Mouse (Mus musculus): ENCODE measurements around the gene Actr5. TPM values are rescaled to one million over a fixed set of nuclear protein-coding genes. Genes with fewer than 3 reads are reported as not detected.

Actr5 gene
- 10 to 100 TPM; 11.0 to 12.4 TPM for total RNA-seq (2021)
- long read RNA-seq, experiment 1, transcript Actr5-201 (9 exons, 2,402 nt), result major isoform, 5 of 13 reads
- long read RNA-seq, experiment 1, partial matches to known transcripts, result 0 of 13 reads
- long read RNA-seq, experiment 1, other reads (novel, unspliced or antisense), result 6 of 13 reads
- long read RNA-seq, experiment 2, transcript Actr5-201 (9 exons, 2,402 nt), result major isoform, 7 of 12 reads
- long read RNA-seq, experiment 2, partial matches to known transcripts, result 0 of 12 reads
- long read RNA-seq, experiment 2, other reads (novel, unspliced or antisense), result 4 of 12 reads

DNA sequence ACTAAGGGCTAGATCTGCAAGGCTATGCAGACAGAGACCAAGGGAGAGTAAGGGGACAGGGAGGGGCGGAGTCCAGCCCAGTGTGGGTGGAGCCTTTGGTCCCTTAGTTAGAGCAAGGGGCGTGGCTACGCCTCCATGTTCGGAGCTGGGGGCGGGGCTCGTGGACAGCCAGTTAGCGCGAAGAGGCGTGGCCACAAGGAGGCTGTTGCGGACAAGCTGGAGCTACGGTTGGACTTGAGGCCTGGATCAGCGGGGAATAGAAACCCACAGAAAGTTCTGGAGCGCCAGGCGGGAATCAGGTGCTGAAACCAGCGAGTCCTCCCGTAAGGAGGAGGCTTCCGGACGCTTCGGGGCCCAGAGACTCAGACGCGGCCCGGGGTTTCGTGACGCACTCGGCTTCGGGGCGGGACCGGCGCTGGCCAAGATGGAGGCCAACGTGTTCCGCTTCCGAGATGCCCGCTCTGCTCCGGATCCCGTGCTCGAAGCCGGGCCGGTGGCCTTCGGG, at the start of gene Actr5:
Gene Actr5 (plus strand): TSS at position 171 of the 505 bp plus-strand sequence.
- H3K27ac ChIP-seq, result peak within 1 kb of the TSS; percentile 94
- peak; percentile 87 to 89 for DNase-seq (ENCODE audit: extremely low spot score in 1 of 2, low spot score in 2 of 2)
- H3K4me3 ChIP-seq, result peak within 1 kb of the TSS; percentile 69
- no peak; the same call in 1 of the 2 replicates for TF ChIP-seq CTCF (IDR thresholded peaks at IDR 0.05)
- intact Hi-C loops (cut with DNase I), result no loop called here

DNA sequence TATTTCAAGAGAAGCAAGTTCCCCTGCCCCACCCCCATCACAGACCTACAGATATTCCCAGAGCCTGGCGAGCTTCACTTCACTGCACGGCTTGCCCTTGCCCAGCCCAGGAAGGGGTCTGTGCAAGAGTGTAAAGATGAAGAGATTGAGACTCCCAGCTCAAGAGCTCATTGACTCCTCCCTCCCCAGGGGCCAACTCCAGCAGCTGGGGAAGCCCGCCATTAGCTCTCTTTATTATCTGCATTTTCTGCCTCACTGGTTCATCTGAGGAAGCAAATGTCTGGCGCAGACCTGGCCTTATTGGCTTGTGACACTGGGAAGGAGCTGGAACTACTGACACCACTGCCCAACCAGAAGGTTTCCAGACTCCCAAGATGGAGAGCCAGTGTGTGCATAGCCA, 44.7 kb upstream of the Actr5 start:
- TF ChIP-seq CTCF (IDR thresholded peaks at IDR 0.05), result no peak
- DNase-seq (ENCODE audit: extremely low spot score in 1 of 2, low spot score in 2 of 2), result no peak
- intact Hi-C loops (cut with DNase I), result no loop called here

GRCm38 (mm10) chr2:158584621-158585358, 39.9 kb upstream of the Actr5 start:
- Histone ChIP-seq H3K4me3 (no peak overlapping the region), H3K27ac (no peak overlapping the region)
- intact Hi-C loops (cut with DNase I), result no loop called here
- no peak for TF ChIP-seq CTCF (IDR thresholded peaks at IDR 0.05)
- DNase-seq (ENCODE audit: extremely low spot score in 1 of 2, low spot score in 2 of 2), result no peak

More for the DNA sequence above, 44.7 kb upstream of the Actr5 start:
- no peak overlapping the region for H3K27ac ChIP-seq
- no peak overlapping the region for H3K4me3 ChIP-seq

DNA sequence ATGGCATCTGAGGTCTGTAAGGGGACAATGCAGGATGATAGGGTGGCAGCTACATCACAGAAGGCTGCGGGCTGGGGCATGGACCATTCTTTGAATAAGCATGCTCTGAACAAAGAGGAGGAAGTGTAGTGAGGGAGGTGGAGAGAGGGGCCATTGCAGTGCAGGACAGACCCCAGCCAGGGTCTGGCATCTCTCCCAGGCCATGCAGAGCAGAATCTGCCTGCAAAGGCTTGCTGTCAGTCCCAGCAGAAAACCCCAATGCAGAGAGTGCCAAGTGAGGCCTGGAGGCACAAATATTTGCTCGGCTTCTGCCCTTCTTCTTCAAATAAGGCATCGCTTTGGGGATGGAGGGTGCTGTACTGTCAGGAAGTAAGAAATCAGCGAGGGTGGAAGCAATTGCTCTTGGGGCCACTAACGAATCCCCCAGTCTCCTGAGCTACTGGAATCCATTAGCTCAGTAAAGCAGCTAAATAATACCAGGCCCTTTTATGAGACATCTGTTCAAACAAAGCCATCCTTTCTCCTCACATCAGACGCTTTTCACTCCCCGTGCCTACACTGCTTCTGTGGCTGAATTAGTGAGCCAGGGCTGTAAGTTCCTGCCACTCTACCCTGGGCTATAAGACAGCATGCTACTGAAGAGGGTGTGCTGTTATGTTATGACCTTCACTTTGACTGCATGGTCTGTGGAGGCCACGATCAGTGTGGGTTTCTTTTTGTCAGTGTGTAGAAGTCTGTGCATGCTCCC, 36.0 kb upstream of the Actr5 start:
- no peak for TF ChIP-seq CTCF (IDR thresholded peaks at IDR 0.05)
- intact Hi-C loops (cut with DNase I), result no loop called here
- no peak for DNase-seq (ENCODE audit: extremely low spot score in 1 of 2, low spot score in 2 of 2)
- Histone ChIP-seq H3K27ac (no peak overlapping the region), H3K4me3 (no peak overlapping the region)

- H3K4me3 ChIP-seq, result no peak overlapping the region
- TF ChIP-seq CTCF (IDR thresholded peaks at IDR 0.05), result no peak
- no peak for DNase-seq (ENCODE audit: extremely low spot score in 1 of 2, low spot score in 2 of 2)
- no peak overlapping the region for H3K27ac ChIP-seq
- intact Hi-C loops (cut with DNase I), result no loop called here
These were observed 34.2 kb upstream of the Actr5 start for GRCm38 (mm10) chr2:158590495-158590894.

GRCm38 (mm10) chr2:158591286-158591685, 33.4 kb upstream of the Actr5 start:
- intact Hi-C loops (cut with DNase I), result no loop called here
- TF ChIP-seq CTCF (IDR thresholded peaks at IDR 0.05), result no peak
- Histone ChIP-seq H3K4me3 (no peak overlapping the region), H3K27ac (no peak overlapping the region)
- DNase-seq (ENCODE audit: extremely low spot score in 1 of 2, low spot score in 2 of 2), result no peak

DNA sequence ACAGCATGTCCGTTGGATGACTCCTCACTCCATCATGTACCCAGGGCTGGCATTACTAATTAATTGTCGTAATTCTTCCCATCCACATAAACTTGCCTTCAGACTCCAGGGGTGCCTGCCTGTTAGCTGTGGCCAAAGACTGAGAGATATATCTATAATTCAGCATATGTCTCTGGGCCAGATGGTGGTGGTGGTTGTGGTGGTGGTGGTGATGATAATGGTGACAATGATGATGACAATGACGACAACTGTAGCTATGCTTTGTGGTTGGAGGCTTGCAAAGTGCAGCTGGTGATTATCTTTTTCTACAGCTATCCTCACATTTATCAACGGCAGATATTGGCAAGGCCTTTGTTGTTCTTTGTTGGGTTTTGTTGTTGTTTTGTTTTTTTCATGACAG, 31.3 kb upstream of the Actr5 start:
- TF ChIP-seq CTCF (IDR thresholded peaks at IDR 0.05), result no peak
- H3K4me3 ChIP-seq, result no peak overlapping the region
- no peak for DNase-seq (ENCODE audit: extremely low spot score in 1 of 2, low spot score in 2 of 2)
- no peak overlapping the region for H3K27ac ChIP-seq
- intact Hi-C loops (cut with DNase I), result no loop called here

- intact Hi-C loops (cut with DNase I), result no loop called here
- no peak for TF ChIP-seq CTCF (IDR thresholded peaks at IDR 0.05)
- no peak overlapping the region for H3K27ac ChIP-seq
- peak in 1 of 2 experiments; percentile 36 for DNase-seq (ENCODE audit: extremely low spot score in 1 of 2, low spot score in 2 of 2)
- H3K4me3 ChIP-seq, result no peak overlapping the region
These were observed 29.6 kb upstream of the Actr5 start for GRCm38 (mm10) chr2:158595103-158595502.

DNA sequence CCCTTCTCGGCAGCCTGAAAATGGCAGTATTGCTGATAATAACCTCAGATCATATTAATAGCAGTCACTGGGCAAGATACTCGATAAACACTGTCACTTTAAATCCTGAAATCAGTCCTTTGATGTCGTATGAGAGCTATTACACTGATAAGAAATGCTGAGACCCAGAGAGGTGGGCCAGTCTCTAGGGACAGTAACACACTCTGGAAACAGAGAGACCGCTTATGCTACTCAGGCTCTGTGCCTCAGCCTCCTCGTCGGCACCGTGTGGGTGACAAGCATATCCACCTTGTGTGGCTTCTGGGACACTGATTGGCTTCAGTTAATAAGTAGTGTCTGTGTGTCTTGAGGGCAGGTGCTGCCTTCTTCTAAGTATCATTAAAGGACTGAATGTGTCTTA, 29.1 kb upstream of the Actr5 start:
- no peak overlapping the region for H3K27ac ChIP-seq
- DNase-seq (ENCODE audit: extremely low spot score in 1 of 2, low spot score in 2 of 2), result no peak
- intact Hi-C loops (cut with DNase I), result no loop called here
- TF ChIP-seq CTCF (IDR thresholded peaks at IDR 0.05), result no peak
- no peak overlapping the region for H3K4me3 ChIP-seq

GRCm38 (mm10) chr2:158596803-158597202, 27.9 kb upstream of the Actr5 start:
- DNase-seq (ENCODE audit: extremely low spot score in 1 of 2, low spot score in 2 of 2), result no peak
- TF ChIP-seq CTCF (IDR thresholded peaks at IDR 0.05), result no peak
- no peak overlapping the region for H3K4me3 ChIP-seq
- intact Hi-C loops (cut with DNase I), result no loop called here
- H3K27ac ChIP-seq, result no peak overlapping the region

GRCm38 (mm10) chr2:158600517-158600916, 24.2 kb upstream of the Actr5 start:
- intact Hi-C loops (cut with DNase I), result no loop called here
- no peak for TF ChIP-seq CTCF (IDR thresholded peaks at IDR 0.05)
- Histone ChIP-seq H3K4me3 (no peak overlapping the region), H3K27ac (no peak overlapping the region)
- DNase-seq (ENCODE audit: extremely low spot score in 1 of 2, low spot score in 2 of 2), result no peak

GRCm38 (mm10) chr2:158601326-158601725, 23.4 kb upstream of the Actr5 start:
- no peak for TF ChIP-seq CTCF (IDR thresholded peaks at IDR 0.05)
- intact Hi-C loops (cut with DNase I), result no loop called here
- Histone ChIP-seq H3K4me3 (no peak overlapping the region), H3K27ac (no peak overlapping the region)
- DNase-seq (ENCODE audit: extremely low spot score in 1 of 2, low spot score in 2 of 2), result no peak

Data from left cerebral cortex, adult 2 months (tissue).